ENCODE assay signal across 8 mouse cellular contexts in the genomic region with DNA sequence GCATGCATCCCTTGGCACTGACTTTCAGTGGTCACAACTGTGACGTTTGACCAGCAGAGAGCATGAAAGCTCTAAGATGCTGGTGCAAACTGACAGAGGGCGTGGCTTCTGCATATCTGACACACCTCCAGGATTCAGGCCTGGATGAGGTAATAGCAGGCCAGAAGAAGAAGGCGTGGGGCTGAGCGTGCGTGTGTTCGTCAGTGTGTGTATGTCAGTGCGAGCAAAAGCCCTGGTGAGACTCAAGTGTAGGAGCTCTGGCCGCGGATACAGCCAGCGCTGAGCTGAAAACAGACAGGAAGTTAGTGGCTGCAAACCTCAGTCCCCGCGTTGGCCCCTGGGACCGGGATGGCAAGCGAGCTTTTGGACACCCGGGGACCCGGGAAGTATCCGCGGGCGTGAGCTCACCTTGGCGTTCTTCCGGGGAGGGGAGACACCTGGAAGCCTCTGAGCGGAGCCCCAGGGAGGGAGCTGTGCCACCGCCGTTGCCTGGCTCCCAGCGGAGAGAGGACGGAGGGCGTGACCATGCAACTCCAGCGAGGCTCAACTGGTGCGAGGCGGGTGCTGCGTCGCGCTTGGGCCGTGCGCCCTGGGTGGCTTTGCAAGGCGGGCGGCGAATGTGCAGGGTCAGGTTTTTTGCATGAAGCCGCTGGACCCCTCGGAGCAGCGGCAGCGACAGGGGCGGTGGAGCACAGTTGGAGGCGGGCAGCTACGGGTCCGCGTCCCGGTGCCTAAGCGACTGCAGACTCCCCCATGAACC. TPM values are rescaled to one million over a fixed set of nuclear protein-coding genes. Genes with fewer than 3 reads are reported as not detected.
A peak's percentile ranks its signal among the peaks of the same experiment; 100 is the strongest.
DNase-seq lines count a peak whose midpoint lies in the region; ATAC-seq lines count a peak whose summit lies in the region.

No protein-coding gene starts in this region.

- H3K9ac ChIP-seq in forebrain, embryonic 14.5 days (ENCODE audit: low read length) = peak overlapping the region; percentile 72
- peak overlapping the region; percentile 76 for H3K9ac ChIP-seq in neural tube, embryonic 14.5 days (replicated peaks; ENCODE audit: low read depth, low read length)

- intact Hi-C loops in heart, postnatal 25 days (cut with DNase I) = loop anchor here (10.0 kb wide), 1 partner anchor 161 kb away; no protein-coding TSS in a partner anchor

- peak overlapping the region; percentile 98 for H3K4me2 ChIP-seq in forebrain, embryonic 14.5 days (ENCODE audit: low read length)
- peak overlapping the region; percentile 87 for H3K4me2 ChIP-seq in neural tube, embryonic 14.5 days (ENCODE audit: low read depth, low read length)

- H3K4me1 ChIP-seq in forebrain, embryonic 14.5 days (ENCODE audit: control insufficient read depth, insufficient read depth, low read length) = no peaks in the 10 kb centered on the region; the same call in 1 of the 2 replicates
- peaks cover 7% of the 10 kb centered on the region; the same call in 1 of the 2 replicates for H3K4me1 ChIP-seq in neural tube, embryonic 14.5 days (ENCODE audit: control insufficient read depth, insufficient read depth, low read length)

- ATAC-seq in forebrain, embryonic 14.5 days = peak; percentile 87
- peak; percentile 96 for ATAC-seq in neural tube, embryonic 14.5 days (ENCODE audit: low read depth)

- no peaks in the 10 kb centered on the region for H3K9me3 ChIP-seq in forebrain, embryonic 14.5 days (replicated peaks; ENCODE audit: control insufficient read depth, low read length)
- no peaks in the 10 kb centered on the region for H3K9me3 ChIP-seq in neural tube, embryonic 14.5 days (ENCODE audit: control insufficient read depth, low read length)

- H3K27me3 ChIP-seq in forebrain, embryonic 14.5 days (replicated peaks; ENCODE audit: control insufficient read depth, insufficient read depth, low read length) = no peaks in the 10 kb centered on the region
- H3K27me3 ChIP-seq in neural tube, embryonic 14.5 days (ENCODE audit: control insufficient read depth, insufficient read depth, low read length) = no peaks in the 10 kb centered on the region

- peak; percentile 81 for DNase-seq in Muller cell, postnatal 12 days (ENCODE audit: inconsistent ontology term)
- peak; percentile 66 for DNase-seq in cerebellum, adult 11-12 months
- DNase-seq in forebrain, embryonic 14.5 days (ENCODE audit: low spot score) = peak; percentile 79
- peak; percentile 12 for DNase-seq in heart, postnatal 25 days (ENCODE audit: low spot score)
- peak; percentile 58 for DNase-seq in large intestine, adult 2 months (ENCODE audit: low read depth, low spot score)
- peak; percentile 56 to 66 for DNase-seq in lung, adult 18-20 months
- DNase-seq in thymus, postnatal 0 days (ENCODE audit: low spot score) = peak; percentile 53

- under 1% methylated on average over 49 of the region's 49 CpGs for WGBS in forebrain, embryonic 14.5 days
- WGBS in large intestine, adult 2 months = under 1% methylated on average over 49 of the region's 49 CpGs
- under 1% methylated on average over 49 of the region's 49 CpGs for WGBS in neural tube, embryonic 14.5 days

- H3K27ac ChIP-seq in forebrain, embryonic 14.5 days (ENCODE audit: low read depth, low read length) = no peak overlapping the region
- H3K27ac ChIP-seq in neural tube, embryonic 14.5 days (ENCODE audit: low read depth, low read length) = peak overlapping the region; percentile 74

- peak overlapping the region; percentile 55 for H3K4me3 ChIP-seq in forebrain, embryonic 14.5 days (ENCODE audit: low read depth, low read length)
- H3K4me3 ChIP-seq in neural tube, embryonic 14.5 days (ENCODE audit: low read depth, low read length) = peak overlapping the region; percentile 71

- no peaks in the 10 kb centered on the region for H3K36me3 ChIP-seq in forebrain, embryonic 14.5 days (ENCODE audit: control insufficient read depth, insufficient read depth, low read length)
- no peaks in the 10 kb centered on the region for H3K36me3 ChIP-seq in neural tube, embryonic 14.5 days (ENCODE audit: control insufficient read depth, insufficient read depth, low read length)

RNA-seq across cellular contexts. Expression of a gene that starts 4.1 kb away (rescaled TPM):
- not detected in 2 replicates for polyA plus RNA-seq in forebrain, embryonic 14.5 days (2014; fragmentation: Nextera tagmentation; extraction: Ambion mirVana)
- total RNA-seq in heart, postnatal 25 days (2021) = not detected
- polyA plus RNA-seq in large intestine, adult 2 months (2012; rRNA removed) = not detected in 2 replicates
- polyA plus RNA-seq in neural tube, embryonic 14.5 days (2014; fragmentation: Nextera tagmentation; extraction: Ambion mirVana) = 0.12 TPM in 1 of 2 replicates, not detected in the other
- 0.12 TPM in 1 of 2 replicates, not detected in the other for polyA plus RNA-seq in thymus, postnatal 0 days (2015; fragmentation: Nextera tagmentation; extraction: Ambion mirVana)

RNA-seq across cellular contexts. Expression of a gene that starts 37.4 kb away (rescaled TPM):
- polyA plus RNA-seq in forebrain, embryonic 14.5 days (2014; fragmentation: Nextera tagmentation; extraction: Ambion mirVana) = not detected in 2 replicates
- total RNA-seq in heart, postnatal 25 days (2021) = not detected
- not detected in 2 replicates for polyA plus RNA-seq in large intestine, adult 2 months (2012; rRNA removed)
- polyA plus RNA-seq in neural tube, embryonic 14.5 days (2014; fragmentation: Nextera tagmentation; extraction: Ambion mirVana) = not detected in 2 replicates
- 0.07 and 0.17 TPM in 2 replicates for polyA plus RNA-seq in thymus, postnatal 0 days (2015; fragmentation: Nextera tagmentation; extraction: Ambion mirVana)

RNA-seq across cellular contexts. Expression of a gene that starts 50.2 kb away (rescaled TPM):
- polyA plus RNA-seq in forebrain, embryonic 14.5 days (2014; fragmentation: Nextera tagmentation; extraction: Ambion mirVana) = 9.9 and 10.9 TPM in 2 replicates
- total RNA-seq in heart, postnatal 25 days (2021) = 1 to 10 TPM; 5.6 to 6.1 TPM
- 2.2 and 2.8 TPM in 2 replicates for polyA plus RNA-seq in large intestine, adult 2 months (2012; rRNA removed)
- polyA plus RNA-seq in neural tube, embryonic 14.5 days (2014; fragmentation: Nextera tagmentation; extraction: Ambion mirVana) = 5.1 and 7.3 TPM in 2 replicates
- 32.3 and 35.0 TPM in 2 replicates for polyA plus RNA-seq in thymus, postnatal 0 days (2015; fragmentation: Nextera tagmentation; extraction: Ambion mirVana)

Comparison
In these comparisons a context has a peak if more than half of its experiments do, and no peak if none do; other contexts are left out.
1. DNase-seq: peak in every context shown above with its lines; median percentile 81 in Muller cell, postnatal 12 days; 79 in forebrain, embryonic 14.5 days; 66 in cerebellum, adult 11-12 months; 61 in lung, adult 18-20 months; 58 in large intestine, adult 2 months; 53 in thymus, postnatal 0 days; 12 in heart, postnatal 25 days.